Mouse (Mus musculus) Patski (cell line): Measurements from ENCODE around the gene Uckl1. TPM values are rescaled to one million over a fixed set of nuclear protein-coding genes. Genes with fewer than 3 reads are reported as not detected.

ENCODE experiments used
- ATAC-seq: fragments of 100-300 bp; one replicate; pipeline ENCODE4 v1.8.0; 2021
- CTCF ChIA-PET: fragments of 350-600 bp; sonication (Branson Sonifier 250); formaldehyde crosslinking; loops from one replicate; lab custom pipeline; 2022; ENCODE audit warnings: inconsistent platforms; lab: Charles Lee
- POLR2A ChIA-PET: fragments of 350-600 bp; sonication (Branson Sonifier 250); formaldehyde crosslinking; loops from one replicate; lab custom pipeline; 2022; ENCODE audit warnings: antibody characterized with exemption, inconsistent platforms; lab: Charles Lee
- DNase-seq: peaks from one replicate; pipeline ENCODE4 v3.0.0-alpha.2; 2011; ENCODE audit warnings: low read depth, low spot score
- H3K27me3 ChIP-seq: fragments of 371-371 bp; one replicate; pipeline ENCODE4 v1.5.1; 2021
- CTCF ChIP-seq: fragments of 100-300 bp; IDR thresholded peaks from one replicate; pipeline ENCODE4 v1.5.1; 2021
- in situ Hi-C: fragments of 300-500 bp; cut with MboI; formaldehyde crosslinking; loops from 3 replicates; pipeline ENCODE4 v1.11.1; 2018; ENCODE audit warnings: low pct_unique_long_range_greater_than_20kb, mixed read lengths
- polyA plus RNA-seq: library from polyadenylated mRNA; unstranded; gene quantifications from one replicate; pipeline ENCODE4 v1.2.3, GENCODE M21; 2021

The Uckl1 gene
- polyA plus RNA-seq, 1 experiment from 2014 or later: 116 TPM

- in situ Hi-C loops: loop anchor here (25.0 kb wide), 1 partner anchor 1371 kb away; no protein-coding TSS in a partner anchor
- no peaks in the 10 kb centered on the region for H3K27me3 ChIP-seq
- DNase-seq: no peak
- no peak for ATAC-seq
- ChIA-PET CTCF (interaction anchor here (2.7 to 6.9 kb wide), 2 partner anchors 12 to 14 kb away, joined by 7 to 69 read pairs; no protein-coding TSS in a partner anchor), POLR2A (interaction anchor here (0.5 to 1.9 kb wide), 4 partner anchors 9 to 97 kb away, joined by 3 to 6 read pairs (median 4); partner anchors contain the start of genes Prpf6 and Tcea2)
- TF ChIP-seq CTCF: no peak
Observed at GRCm38 (mm10) chr2:181582939-181583338, 1.8 kb downstream of the Uckl1 start.

DNA sequence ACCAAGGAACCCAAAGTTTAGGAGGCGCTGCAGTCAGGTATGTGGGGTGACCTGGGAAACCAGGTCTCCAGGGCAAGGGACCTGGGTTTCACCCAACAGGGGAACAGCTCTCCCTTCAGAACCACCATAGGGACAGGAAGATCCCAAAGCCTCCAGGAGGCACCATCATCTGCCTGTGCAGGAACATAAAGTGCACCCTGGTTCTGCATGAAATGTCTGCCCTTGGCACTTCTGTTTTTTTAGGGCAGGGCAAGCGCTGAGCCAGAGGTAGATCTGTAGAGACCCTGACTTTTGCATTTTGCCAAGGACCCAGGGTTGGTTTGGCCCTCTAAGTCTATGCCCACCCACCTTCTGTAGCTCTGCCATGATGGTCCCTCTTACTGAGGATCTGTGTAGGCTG, 2.3 kb downstream of the Uckl1 start:
- POLR2A ChIA-PET: interaction anchor here (0.7 to 1.9 kb wide), 3 partner anchors 10 to 40 kb away, joined by 3 to 6 read pairs (median 3); partner anchors contain the start of gene Prpf6
- CTCF ChIA-PET: interaction anchor here (0.8 to 6.9 kb wide), 4 partner anchors 9 to 64 kb away, joined by 3 to 69 read pairs (median 12); no protein-coding TSS in a partner anchor
- in situ Hi-C loops: loop anchor here (25.0 kb wide), 1 partner anchor 1370 kb away; no protein-coding TSS in a partner anchor
- ATAC-seq: no peak
- no peak for TF ChIP-seq CTCF
- no peaks in the 10 kb centered on the region for H3K27me3 ChIP-seq
- DNase-seq: no peak

DNA sequence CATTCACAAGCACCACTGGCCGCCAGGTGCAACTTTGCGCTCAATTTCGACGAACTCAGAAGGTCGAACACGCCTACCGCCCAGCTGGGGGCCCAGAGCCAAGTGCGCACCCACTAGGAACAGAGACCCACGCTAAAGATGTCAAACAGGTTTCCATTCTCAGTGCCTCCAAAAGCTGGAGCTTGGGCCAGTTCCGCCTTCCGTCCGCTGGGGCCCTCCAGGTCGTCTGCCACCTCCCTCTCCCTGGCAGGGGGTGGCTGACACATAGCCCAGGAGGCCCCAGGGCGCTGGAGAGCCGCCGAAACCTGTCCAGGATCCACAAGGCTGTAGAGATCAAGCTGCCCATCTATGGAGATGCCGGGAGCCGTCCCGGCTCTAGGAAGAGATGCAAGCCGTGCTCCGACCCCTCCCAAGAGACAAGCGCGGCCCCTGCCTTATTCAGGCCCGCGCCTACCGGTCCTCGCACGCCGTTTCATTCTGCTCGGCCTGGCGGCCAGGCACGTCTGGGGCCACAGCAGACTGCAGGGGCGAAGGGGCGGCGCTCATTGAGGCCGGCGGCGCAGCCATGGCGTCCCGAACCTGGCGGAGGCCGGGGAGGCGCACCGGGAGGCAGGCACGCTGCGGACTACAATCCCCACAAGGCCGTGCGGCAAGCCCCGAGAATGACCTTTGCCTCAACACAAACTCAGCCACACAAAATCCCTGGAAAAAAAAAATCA, 3.1 kb downstream of the Uckl1 start:
- no peak for DNase-seq
- no peak for TF ChIP-seq CTCF
- ATAC-seq: peak; percentile 71
- H3K27me3 ChIP-seq: no peaks in the 10 kb centered on the region
- in situ Hi-C loops: loop anchor here (25.0 kb wide), 1 partner anchor 1369 kb away; no protein-coding TSS in a partner anchor
- ChIA-PET CTCF (interaction anchor here (0.7 to 6.9 kb wide), 9 partner anchors 9 to 189 kb away, joined by 3 to 69 read pairs (median 3); partner anchors contain the start of gene Tpd52l2), POLR2A (interaction anchor here (0.6 to 1.9 kb wide), 7 partner anchors 10 to 187 kb away, joined by 3 to 6 read pairs (median 4); partner anchors contain the start of gene Prpf6)

- ChIA-PET CTCF (interaction anchor here (0.7 to 6.9 kb wide), 8 partner anchors 10 to 189 kb away, joined by 3 to 69 read pairs (median 4); partner anchors contain the start of gene Tpd52l2), POLR2A (interaction anchor here (0.6 to 1.9 kb wide), 7 partner anchors 10 to 186 kb away, joined by 3 to 6 read pairs (median 4); no protein-coding TSS in a partner anchor)
- DNase-seq (peak; percentile 75), ATAC-seq (peak; percentile 75)
- in situ Hi-C loops: loop anchor here (25.0 kb wide), 1 partner anchor 1369 kb away; no protein-coding TSS in a partner anchor
- no peak for TF ChIP-seq CTCF
- H3K27me3 ChIP-seq: no peaks in the 10 kb centered on the region
Observed at GRCm38 (mm10) chr2:181581016-181581401, 3.7 kb downstream of the Uckl1 start.

DNA sequence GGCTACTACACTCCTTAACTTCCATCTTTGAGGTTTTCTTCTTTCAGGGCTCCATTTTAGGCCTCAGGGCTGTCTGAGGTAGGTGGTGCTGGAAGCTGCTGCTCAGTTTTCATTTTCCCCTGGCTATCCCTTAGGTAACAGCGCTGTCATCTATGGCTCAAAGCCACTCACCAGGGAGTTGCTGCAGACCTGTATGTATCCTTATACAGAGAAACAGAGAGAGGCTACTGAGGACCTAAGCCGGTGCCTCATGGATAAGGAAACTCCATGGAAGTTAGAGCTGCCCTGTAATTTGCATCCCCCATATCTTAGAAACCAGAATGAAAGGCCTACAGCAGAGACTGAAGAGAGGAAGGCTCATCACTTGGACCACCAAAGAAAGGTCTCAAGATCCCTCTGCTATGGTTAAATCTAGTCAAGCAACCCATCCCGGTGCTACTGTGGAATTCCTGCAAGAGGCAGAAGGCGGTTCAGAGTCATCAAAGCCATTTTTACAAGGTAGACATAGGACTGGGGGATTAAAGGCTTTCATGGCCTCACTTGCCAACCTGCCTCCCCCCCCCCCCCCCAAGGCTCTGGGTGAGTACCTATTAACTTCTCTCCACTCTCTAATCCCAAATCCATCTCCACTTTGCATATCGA, 4.4 kb downstream of the Uckl1 start:
- no peak for TF ChIP-seq CTCF
- DNase-seq (no peak), ATAC-seq (no peak)
- in situ Hi-C loops: loop anchor here (25.0 kb wide), 1 partner anchor 1368 kb away; no protein-coding TSS in a partner anchor
- no peaks in the 10 kb centered on the region for H3K27me3 ChIP-seq
- CTCF ChIA-PET: interaction anchor here (0.8 to 6.9 kb wide), 8 partner anchors 12 to 188 kb away, joined by 3 to 69 read pairs (median 5); partner anchors contain the start of gene Tpd52l2
- POLR2A ChIA-PET: interaction anchor here (0.6 to 1.6 kb wide), 5 partner anchors 10 to 185 kb away, joined by 3 to 4 read pairs (median 4); no protein-coding TSS in a partner anchor

GRCm38 (mm10) chr2:181579681-181580080, 5.0 kb downstream of the Uckl1 start:
- H3K27me3 ChIP-seq: no peaks in the 10 kb centered on the region
- in situ Hi-C loops: loop anchor here (5.0 to 25.0 kb wide), 2 partner anchors 187 to 1367 kb away; no protein-coding TSS in a partner anchor
- ChIA-PET POLR2A (interaction anchor here (0.8 to 2.0 kb wide), 4 partner anchors 11 to 59 kb away, joined by 3 to 9 read pairs (median 4); no protein-coding TSS in a partner anchor), CTCF (interaction anchor here (0.7 to 6.9 kb wide), 6 partner anchors 11 to 187 kb away, joined by 3 to 69 read pairs (median 7); partner anchors contain the start of gene Tpd52l2)
- ATAC-seq: no peak
- no peak for TF ChIP-seq CTCF
- DNase-seq: no peak

DNA sequence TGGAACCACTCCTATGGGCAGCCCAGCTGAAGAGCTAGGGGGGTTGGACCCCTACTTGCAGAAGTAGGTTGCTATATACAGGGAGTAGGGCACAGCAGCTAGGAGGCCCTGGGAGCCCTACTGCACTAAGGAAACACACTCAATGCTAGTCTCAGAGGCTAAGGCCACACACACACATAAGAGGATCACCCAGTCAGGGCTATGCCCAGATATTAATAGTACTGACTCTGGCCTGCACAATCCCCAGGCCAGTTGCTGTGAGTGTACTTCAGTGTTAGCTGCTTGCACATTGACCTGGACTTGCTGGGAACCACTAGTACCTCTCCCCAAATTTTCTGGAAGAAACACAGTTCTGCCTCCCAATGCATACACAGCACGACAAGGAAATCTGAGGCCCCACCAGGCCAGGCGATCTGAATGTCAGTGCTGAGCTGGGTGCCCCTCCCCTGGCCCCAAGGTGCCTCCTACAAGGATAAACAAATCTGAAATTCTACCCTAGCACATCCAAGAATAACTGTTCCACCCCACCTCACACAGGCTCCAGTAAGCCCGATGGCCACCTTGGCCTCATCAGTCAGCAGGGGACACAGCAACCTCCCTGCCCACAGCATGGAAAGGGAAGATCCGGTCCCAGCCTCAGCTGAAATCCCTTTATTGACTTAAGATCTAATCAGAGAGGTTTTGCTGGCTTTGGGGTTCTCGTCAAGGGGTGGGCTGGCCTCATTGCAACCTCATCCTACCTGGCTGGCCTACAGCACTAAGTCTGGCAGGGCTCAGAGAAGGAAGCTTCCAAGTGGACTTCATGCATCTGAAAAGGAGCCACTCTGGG, 5.7 kb downstream of the Uckl1 start:
- ATAC-seq: no peak
- no peaks in the 10 kb centered on the region for H3K27me3 ChIP-seq
- TF ChIP-seq CTCF: no peak
- in situ Hi-C loops: loop anchor here (5.0 to 25.0 kb wide), 2 partner anchors 187 to 1367 kb away; no protein-coding TSS in a partner anchor
- ChIA-PET POLR2A (interaction anchor here (1.1 to 2.0 kb wide), 3 partner anchors 10 to 58 kb away, joined by 3 to 9 read pairs (median 3); no protein-coding TSS in a partner anchor), CTCF (interaction anchor here (0.7 to 6.9 kb wide), 6 partner anchors 11 to 186 kb away, joined by 3 to 69 read pairs (median 7); partner anchors contain the start of gene Tpd52l2)
- no peak for DNase-seq

- TF ChIP-seq CTCF: no peak
- no peaks in the 10 kb centered on the region for H3K27me3 ChIP-seq
- ChIA-PET POLR2A (interaction anchor here (1.2 to 2.0 kb wide), 3 partner anchors 9 to 56 kb away, joined by 3 to 9 read pairs (median 4); no protein-coding TSS in a partner anchor), CTCF (interaction anchor here (0.9 to 6.9 kb wide), 4 partner anchors 10 to 167 kb away, joined by 3 to 69 read pairs (median 9); no protein-coding TSS in a partner anchor)
- in situ Hi-C loops: loop anchor here (5.0 to 25.0 kb wide), 2 partner anchors 186 to 1366 kb away; no protein-coding TSS in a partner anchor
- DNase-seq (no peak), ATAC-seq (no peak)
Observed at GRCm38 (mm10) chr2:181577981-181578581, 6.6 kb downstream of the Uckl1 start.
